Mouse (Mus musculus): ENCODE measurements around the gene Akap8l. TPM values are rescaled to one million over a fixed set of nuclear protein-coding genes. Genes with fewer than 3 reads are reported as not detected.

Gene Akap8l
- total and polyA plus RNA-seq, 2 experiments from 2014 or later: 76.3 to 95.7 TPM

DNA sequence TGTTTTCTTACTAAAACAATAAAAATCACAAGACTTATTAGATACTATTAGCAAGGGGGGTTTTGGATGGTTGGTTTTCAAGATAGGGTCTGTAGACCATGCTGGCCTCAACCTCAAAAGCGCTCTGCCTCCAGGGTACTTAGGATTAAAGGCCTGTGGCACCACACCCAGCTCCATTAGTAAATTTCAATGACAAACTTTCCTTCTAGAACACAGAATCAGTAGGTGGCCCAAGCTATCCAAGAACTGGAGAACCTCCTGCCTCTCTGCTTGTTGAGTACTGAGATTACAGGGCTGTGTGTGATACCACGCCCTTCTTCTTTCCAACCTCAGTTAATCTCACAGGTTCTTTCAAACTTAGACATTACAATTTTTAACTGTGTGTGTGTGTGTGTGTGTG is 69.3 kb downstream of the Akap8l start:
- no peak overlapping the region for H3K4me2 ChIP-seq (ENCODE audit: low read depth, low read length)
- H3K9me3 ChIP-seq (ENCODE audit: low read length): no peaks in the 10 kb centered on the region
- TF ChIP-seq CTCF (IDR thresholded peaks at IDR 0.05; ENCODE audit: low read depth): no peak
- 98% methylated on average over 2 of the region's 2 CpGs for WGBS
- H3K9ac ChIP-seq (replicated peaks; ENCODE audit: low read length): no peak overlapping the region
- no peak overlapping the region for H3K27ac ChIP-seq
- H3K36me3 ChIP-seq (ENCODE audit: insufficient read depth, low read length): no peaks in the 10 kb centered on the region
- H3K4me3 ChIP-seq (ENCODE audit: low read length): no peak overlapping the region
- no peaks in the 10 kb centered on the region for H3K27me3 ChIP-seq (ENCODE audit: insufficient read depth, low read length)
- ATAC-seq (no peak), DNase-seq (ENCODE audit: low spot score) (no peak)
- H3K4me1 ChIP-seq (ENCODE audit: insufficient read depth, low read length): peaks cover 2% of the 10 kb centered on the region; the same call in 1 of the 2 replicates

DNA sequence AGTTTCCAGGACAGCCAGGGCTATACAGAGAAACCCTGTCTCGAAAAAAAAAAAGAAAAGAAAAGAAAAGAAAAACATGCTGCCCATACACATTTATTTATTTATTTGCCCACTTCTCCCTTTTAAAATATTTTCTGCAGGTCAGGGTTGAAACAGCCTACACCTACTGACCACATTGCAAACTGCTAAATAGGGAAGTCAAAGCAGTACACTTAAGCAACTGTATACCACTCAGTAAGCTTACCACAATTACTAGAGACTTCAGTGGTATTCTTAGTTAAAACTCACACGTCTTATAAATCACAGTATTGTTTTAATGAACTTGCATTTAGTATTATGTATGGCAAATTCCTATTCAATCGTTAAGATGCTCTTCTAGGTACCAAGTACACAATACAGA is 69.8 kb downstream of the Akap8l start:
- H3K4me2 ChIP-seq (ENCODE audit: low read depth, low read length): no peak overlapping the region
- H3K27ac ChIP-seq: no peak overlapping the region
- no peaks in the 10 kb centered on the region for H3K27me3 ChIP-seq (ENCODE audit: insufficient read depth, low read length)
- no peak overlapping the region for H3K4me3 ChIP-seq (ENCODE audit: low read length)
- no peak for ATAC-seq
- H3K9me3 ChIP-seq (ENCODE audit: low read length): no peaks in the 10 kb centered on the region
- TF ChIP-seq CTCF (IDR thresholded peaks at IDR 0.05; ENCODE audit: low read depth): no peak
- 91% methylated on average over 3 of the region's 3 CpGs for WGBS
- DNase-seq (ENCODE audit: low spot score): no peak
- no peaks in the 10 kb centered on the region for H3K36me3 ChIP-seq (ENCODE audit: insufficient read depth, low read length)
- no peak overlapping the region for H3K9ac ChIP-seq (replicated peaks; ENCODE audit: low read length)
- peaks cover 2% of the 10 kb centered on the region; the same call in 1 of the 2 replicates for H3K4me1 ChIP-seq (ENCODE audit: insufficient read depth, low read length)

DNA sequence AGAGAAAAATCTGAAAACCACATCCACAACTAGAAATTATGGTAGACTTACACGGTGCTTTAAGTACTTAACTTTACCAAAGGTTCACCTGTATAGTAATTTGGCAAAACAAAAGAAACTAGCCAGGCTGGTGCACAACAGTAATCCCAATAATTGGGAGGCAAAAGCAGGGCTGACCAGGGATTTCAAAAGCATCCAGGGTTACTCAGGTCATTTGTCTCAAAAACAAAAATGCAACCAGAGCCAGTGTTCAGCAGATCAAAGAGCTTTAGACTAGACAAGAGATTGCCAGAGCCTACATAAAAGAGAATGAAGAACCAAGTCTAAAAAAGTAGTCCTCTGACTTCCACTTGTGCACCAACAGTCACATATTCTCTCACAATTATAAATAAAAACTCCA is 73.2 kb downstream of the Akap8l start:
- H3K36me3 ChIP-seq (ENCODE audit: insufficient read depth, low read length): no peaks in the 10 kb centered on the region
- no peaks in the 10 kb centered on the region for H3K9me3 ChIP-seq (ENCODE audit: low read length)
- H3K27ac ChIP-seq: no peak overlapping the region
- no peak overlapping the region for H3K9ac ChIP-seq (replicated peaks; ENCODE audit: low read length)
- 0 out of 2 replicates have a peak, but pooled peaks cover 2% of the 10 kb centered on the region for H3K4me1 ChIP-seq (ENCODE audit: insufficient read depth, low read length)
- H3K4me2 ChIP-seq (ENCODE audit: low read depth, low read length): no peak overlapping the region
- no peak overlapping the region for H3K4me3 ChIP-seq (ENCODE audit: low read length)
- WGBS: 86% methylated on average over 1 of the region's 1 CpGs
- TF ChIP-seq CTCF (IDR thresholded peaks at IDR 0.05; ENCODE audit: low read depth): no peak
- ATAC-seq: no peak
- no peak for DNase-seq (ENCODE audit: low spot score)
- H3K27me3 ChIP-seq (ENCODE audit: insufficient read depth, low read length): no peaks in the 10 kb centered on the region

DNA sequence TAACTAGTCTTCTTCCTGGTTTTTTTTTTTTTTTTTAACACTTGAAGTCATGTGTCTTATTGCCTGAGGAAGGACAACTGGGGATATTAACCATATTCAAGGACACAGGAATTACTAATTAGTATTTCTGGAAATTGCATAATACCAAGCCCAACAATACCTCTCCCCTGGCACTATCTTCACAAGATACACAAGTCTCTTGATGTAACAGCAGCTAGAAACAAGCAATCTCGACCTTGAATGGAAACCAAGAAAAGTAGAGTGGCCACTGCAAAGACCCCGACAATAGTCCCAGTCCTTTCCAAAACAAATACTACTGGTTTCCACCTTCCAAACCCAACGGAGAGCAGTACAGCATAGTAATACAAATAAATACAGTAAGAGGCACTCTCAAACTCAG is 74.8 kb downstream of the Akap8l start:
- H3K4me2 ChIP-seq (ENCODE audit: low read depth, low read length): no peak overlapping the region
- TF ChIP-seq CTCF (IDR thresholded peaks at IDR 0.05; ENCODE audit: low read depth): no peak
- 87% methylated on average over 3 of the region's 3 CpGs for WGBS
- no peak overlapping the region for H3K9ac ChIP-seq (replicated peaks; ENCODE audit: low read length)
- DNase-seq (ENCODE audit: low spot score): no peak
- H3K27me3 ChIP-seq (ENCODE audit: insufficient read depth, low read length): no peaks in the 10 kb centered on the region
- no peak for ATAC-seq
- H3K36me3 ChIP-seq (ENCODE audit: insufficient read depth, low read length): no peaks in the 10 kb centered on the region
- no peak overlapping the region for H3K4me3 ChIP-seq (ENCODE audit: low read length)
- H3K27ac ChIP-seq: no peak overlapping the region
- H3K4me1 ChIP-seq (ENCODE audit: insufficient read depth, low read length): no peaks in the 10 kb centered on the region
- H3K9me3 ChIP-seq (ENCODE audit: low read length): no peaks in the 10 kb centered on the region

Small RNA genes within 50 kb of the gene (microRNA-seq; reads per million reads assigned to microRNA genes)
- gene Gm22201: 0 reads per million in 2 experiments

Other genes with a start within 250 kb of the Akap8l start
- 56.3 and 68.1 TPM in 2 replicates for gene Notch3, start 183.8 kb downstream of the Akap8l start, total RNA-seq (2014; rRNA removed)
- gene Notch3, start 183.8 kb downstream of the Akap8l start, polyA plus RNA-seq (2015; fragmentation: Nextera tagmentation; extraction: Ambion mirVana): 5.8 and 6.5 TPM in 2 replicates
- 0.31 and 0.61 TPM in 2 replicates for gene Ephx3, start 161.1 kb downstream of the Akap8l start, total RNA-seq (2014; rRNA removed)
- gene Ephx3, start 161.1 kb downstream of the Akap8l start, polyA plus RNA-seq (2015; fragmentation: Nextera tagmentation; extraction: Ambion mirVana): 0.48 TPM in 2 replicates
- 34.3 and 46.5 TPM in 2 replicates for gene Brd4, start 65.9 kb downstream of the Akap8l start, total RNA-seq (2014; rRNA removed)
- 60.8 and 73.8 TPM in 2 replicates for gene Brd4, start 65.9 kb downstream of the Akap8l start, polyA plus RNA-seq (2015; fragmentation: Nextera tagmentation; extraction: Ambion mirVana)
- gene Akap8, start 29.4 kb downstream of the Akap8l start, total RNA-seq (2014; rRNA removed): 94.4 and 108 TPM in 2 replicates
- 66.4 and 75.2 TPM in 2 replicates for gene Akap8, start 29.4 kb downstream of the Akap8l start, polyA plus RNA-seq (2015; fragmentation: Nextera tagmentation; extraction: Ambion mirVana)
- 50.4 and 56.8 TPM in 2 replicates for gene Wiz, start 38.8 kb upstream of the Akap8l start, total RNA-seq (2014; rRNA removed)
- 24.2 and 28.4 TPM in 2 replicates for gene Wiz, start 38.8 kb upstream of the Akap8l start, polyA plus RNA-seq (2015; fragmentation: Nextera tagmentation; extraction: Ambion mirVana)
- gene Rasal3, start 53.0 kb upstream of the Akap8l start, total RNA-seq (2014; rRNA removed): 1.2 and 2.8 TPM in 2 replicates
- gene Rasal3, start 53.0 kb upstream of the Akap8l start, polyA plus RNA-seq (2015; fragmentation: Nextera tagmentation; extraction: Ambion mirVana): 0.61 and 1.2 TPM in 2 replicates
- not detected in 2 replicates for gene Pglyrp2, start 73.6 kb upstream of the Akap8l start, total RNA-seq (2014; rRNA removed)
- not detected in 2 replicates for gene Pglyrp2, start 73.6 kb upstream of the Akap8l start, polyA plus RNA-seq (2015; fragmentation: Nextera tagmentation; extraction: Ambion mirVana)
- gene Cyp4f39, start 102.1 kb upstream of the Akap8l start, total RNA-seq (2014; rRNA removed): 3.8 and 4.0 TPM in 2 replicates
- 1.3 TPM in 2 replicates for gene Cyp4f39, start 102.1 kb upstream of the Akap8l start, polyA plus RNA-seq (2015; fragmentation: Nextera tagmentation; extraction: Ambion mirVana)
- gene Cyp4f17, start 155.4 kb upstream of the Akap8l start, total RNA-seq (2014; rRNA removed): 8.6 and 21.8 TPM in 2 replicates
- gene Cyp4f17, start 155.4 kb upstream of the Akap8l start, polyA plus RNA-seq (2015; fragmentation: Nextera tagmentation; extraction: Ambion mirVana): 10.5 and 11.5 TPM in 2 replicates
- 10.5 and 20.3 TPM in 2 replicates for gene Cyp4f16, start 186.0 kb upstream of the Akap8l start, total RNA-seq (2014; rRNA removed)
- gene Cyp4f16, start 186.0 kb upstream of the Akap8l start, polyA plus RNA-seq (2015; fragmentation: Nextera tagmentation; extraction: Ambion mirVana): 14.3 and 16.0 TPM in 2 replicates

Data from hindbrain, postnatal 0 days (tissue).